Mouse (Mus musculus) MEL (cell line): ENCODE data around the gene Kazn. TPM values are rescaled to one million over a fixed set of nuclear protein-coding genes. Genes with fewer than 3 reads are reported as not detected.
A peak's percentile ranks its signal among the peaks of the same experiment; 100 is the strongest.

ENCODE experiments used
- DNase-seq: peaks from one replicate; pipeline ENCODE4 v3.0.0; 2011; ENCODE audit warnings: low read depth, low spot score
- H3K27ac ChIP-seq: 2 replicates; pipeline ENCODE4 v1.5.1; 2012; ENCODE audit warnings: low read depth, mild to moderate bottlenecking, control low read depth, low read length, moderate library complexity; ENCODE audit not compliant: control insufficient read depth
- H3K27me3 ChIP-seq, 2 experiments: fragments of 150-350 bp in 1 of 2; sonication (generic) in 1 of 2; 2 replicates each; pipeline ENCODE4 v1.6.1; 2012; ENCODE audit warnings: low read length in 2 of 2, mild to moderate bottlenecking in 2 of 2, improper control_type of control experiment in 1 of 2, moderate library complexity in 1 of 2; ENCODE audit not compliant: insufficient read depth in 2 of 2, control insufficient read depth in 1 of 2
- H3K36me3 ChIP-seq, 2 experiments: 2 replicates each; pipeline ENCODE4 v1.6.1; 2012 to 2014; ENCODE audit warnings: low read length in 2 of 2, improper control_type of control experiment in 1 of 2, inconsistent platforms in 1 of 2, mild to moderate bottlenecking in 1 of 2; ENCODE audit not compliant: insufficient read depth in 2 of 2, control insufficient read depth in 1 of 2
- H3K4me1 ChIP-seq, 2 experiments: fragments of 150-350 bp in 1 of 2; sonication (generic) in 1 of 2; 2 replicates each; pipeline ENCODE4 v1.6.1; 2012; ENCODE audit warnings: low read length in 2 of 2, improper control_type of control experiment in 1 of 2, mild to moderate bottlenecking in 1 of 2; ENCODE audit not compliant: insufficient read depth in 2 of 2, control insufficient read depth in 1 of 2
- H3K4me3 ChIP-seq, 2 experiments: fragments of 150-350 bp in 1 of 2; sonication (generic) in 1 of 2; 2 replicates each; pipeline ENCODE4 v1.5.1; 2012; ENCODE audit warnings: low read depth in 2 of 2, low read length in 2 of 2, mild to moderate bottlenecking in 2 of 2, moderate library complexity in 2 of 2, control low read depth in 1 of 2, improper control_type of control experiment in 1 of 2; ENCODE audit not compliant: control insufficient read depth in 1 of 2, insufficient read depth in 1 of 2
- H3K79me2 ChIP-seq: 2 replicates; pipeline ENCODE4 v1.6.1; 2012; ENCODE audit warnings: mild to moderate bottlenecking, low read length, moderate library complexity; ENCODE audit not compliant: control insufficient read depth, poor library complexity, insufficient read depth
- H3K9ac ChIP-seq: 2 replicates; pipeline ENCODE4 v1.6.1; 2012; ENCODE audit warnings: low read depth, mild to moderate bottlenecking, control low read depth, low read length, moderate library complexity; ENCODE audit not compliant: control insufficient read depth, poor library complexity, severe bottlenecking
- H3K9me3 ChIP-seq: fragments of 150-350 bp; sonication (generic); replicated peaks from 2 replicates; pipeline ENCODE4 v1.6.1; 2012; ENCODE audit warnings: mild to moderate bottlenecking, low read length, improper control_type of control experiment, moderate library complexity; ENCODE audit not compliant: insufficient read depth
- BHLHE40 ChIP-seq: IDR thresholded peaks from 2 replicates; pipeline ENCODE4 v1.6.1; 2012; ENCODE audit warnings: low read depth, mild to moderate bottlenecking, inconsistent platforms, low read length, improper control_type of control experiment, borderline replicate concordance
- CHD1 ChIP-seq: IDR thresholded peaks from 2 replicates; pipeline ENCODE4 v1.6.1; 2012; ENCODE audit warnings: low read depth, mild to moderate bottlenecking, inconsistent platforms, low read length, improper control_type of control experiment
- CTCF ChIP-seq, 3 experiments: IDR thresholded peaks in 2 of 3; conservative IDR thresholded peaks in 1 of 3; 2 replicates each; pipeline ENCODE4 v1.5.1; 2011 to 2012; ENCODE audit warnings: low read length in 3 of 3, low read depth in 2 of 3, mild to moderate bottlenecking in 2 of 3, improper control_type of control experiment in 1 of 3, inconsistent platforms in 1 of 3, mixed read lengths in 1 of 3, moderate library complexity in 1 of 3; ENCODE audit not compliant: control insufficient read depth in 1 of 3, insufficient read depth in 1 of 3, poor library complexity in 1 of 3, severe bottlenecking in 1 of 3
- E2F4 ChIP-seq: IDR thresholded peaks from 2 replicates; pipeline ENCODE4 v1.6.1; 2011; ENCODE audit warnings: low read depth, low read length, improper control_type of control experiment, borderline replicate concordance
- EP300 ChIP-seq, 2 experiments: IDR thresholded peaks; 2 replicates each; pipeline ENCODE4 v1.6.1; 2011; ENCODE audit warnings: improper control_type of control experiment in 2 of 2, low read length in 2 of 2, low read depth in 1 of 2, mild to moderate bottlenecking in 1 of 2
- ETS1 ChIP-seq: IDR thresholded peaks from 2 replicates; pipeline ENCODE4 v1.6.1; 2012; ENCODE audit warnings: low read depth, mild to moderate bottlenecking, inconsistent platforms, low read length, improper control_type of control experiment, moderate library complexity
- GATA1 ChIP-seq: IDR thresholded peaks from 2 replicates; pipeline ENCODE4 v1.6.1; 2011; ENCODE audit warnings: low read depth, low read length, improper control_type of control experiment
- HCFC1 ChIP-seq: IDR thresholded peaks from 2 replicates; pipeline ENCODE4 v1.6.1; 2012; ENCODE audit warnings: low read depth, mild to moderate bottlenecking, inconsistent platforms, low read length, improper control_type of control experiment, moderate library complexity
- KAT2A ChIP-seq: conservative IDR thresholded peaks from 2 replicates; pipeline ENCODE4 v1.6.1; 2012; ENCODE audit warnings: low read depth, low read length, improper control_type of control experiment, inconsistent platforms
- MAFK ChIP-seq: IDR thresholded peaks from 2 replicates; pipeline ENCODE4 v1.6.1; 2011; ENCODE audit warnings: low read depth, mild to moderate bottlenecking, low read length, improper control_type of control experiment, borderline replicate concordance
- MAX ChIP-seq: IDR thresholded peaks from 2 replicates; pipeline ENCODE4 v1.6.1; 2011; ENCODE audit warnings: low read length, improper control_type of control experiment
- MAZ ChIP-seq: IDR thresholded peaks from 2 replicates; pipeline ENCODE4 v1.6.1; 2012; ENCODE audit warnings: low read depth, mild to moderate bottlenecking, inconsistent platforms, low read length, improper control_type of control experiment
- MEF2A ChIP-seq: IDR thresholded peaks from 2 replicates; pipeline ENCODE4 v1.6.1; 2014; ENCODE audit warnings: low read depth, mild to moderate bottlenecking, inconsistent platforms, low read length, improper control_type of control experiment; ENCODE audit not compliant: poor library complexity, insufficient replicate concordance, severe bottlenecking; ENCODE audit errors: extremely low read depth
- MYC ChIP-seq: IDR thresholded peaks from 2 replicates; pipeline ENCODE4 v1.6.1; 2011; ENCODE audit warnings: low read depth, mild to moderate bottlenecking, low read length, improper control_type of control experiment, moderate library complexity
- NELFE ChIP-seq: IDR thresholded peaks from 2 replicates; pipeline ENCODE4 v1.6.1; 2011; ENCODE audit warnings: low read depth, low read length, improper control_type of control experiment
- NRF1 ChIP-seq: IDR thresholded peaks from 2 replicates; pipeline ENCODE4 v1.6.1; 2014; ENCODE audit warnings: low read depth, mild to moderate bottlenecking, inconsistent platforms, low read length, improper control_type of control experiment, moderate library complexity; ENCODE audit not compliant: poor library complexity, insufficient read depth, severe bottlenecking
- RAD21 ChIP-seq: IDR thresholded peaks from 2 replicates; pipeline ENCODE4 v1.6.1; 2011; ENCODE audit warnings: mild to moderate bottlenecking, low read depth, low read length, improper control_type of control experiment
- RCOR1 ChIP-seq: IDR thresholded peaks from 2 replicates; pipeline ENCODE4 v1.6.1; 2012; ENCODE audit warnings: low read depth, mild to moderate bottlenecking, inconsistent platforms, low read length, improper control_type of control experiment
- SIN3A ChIP-seq: IDR thresholded peaks from 2 replicates; pipeline ENCODE4 v1.6.1; 2012; ENCODE audit warnings: low read length, improper control_type of control experiment, inconsistent platforms
- SMC3 ChIP-seq: IDR thresholded peaks from 2 replicates; pipeline ENCODE4 v1.6.1; 2011; ENCODE audit warnings: low read depth, low read length, improper control_type of control experiment
- UBTF ChIP-seq: IDR thresholded peaks from 2 replicates; pipeline ENCODE4 v1.6.1; 2012; ENCODE audit warnings: low read depth, mild to moderate bottlenecking, inconsistent platforms, low read length, improper control_type of control experiment, moderate library complexity, borderline replicate concordance; ENCODE audit not compliant: insufficient read depth
- USF2 ChIP-seq, 2 experiments: IDR thresholded peaks; 2 replicates each; pipeline ENCODE4 v1.6.1; 2011 to 2012; ENCODE audit warnings: improper control_type of control experiment in 2 of 2, low read length in 2 of 2, borderline replicate concordance in 1 of 2, inconsistent platforms in 1 of 2, low read depth in 1 of 2, mild to moderate bottlenecking in 1 of 2; ENCODE audit not compliant: insufficient read depth in 1 of 2
- ZKSCAN1 ChIP-seq: IDR thresholded peaks from 2 replicates; pipeline ENCODE4 v1.6.1; 2012; ENCODE audit warnings: low read depth, mild to moderate bottlenecking, inconsistent platforms, low read length, improper control_type of control experiment, moderate library complexity
- polyA plus RNA-seq, 2 experiments: library from polyadenylated mRNA; stranded (reverse) in 1 of 2; unstranded in 1 of 2; fragments of >175 nt in 1 of 2; fragments of >200 nt in 1 of 2; gene quantifications; 2 replicates each; pipeline versions ENCODE4 v1.2.1 to v1.2.4; 2012; ENCODE audit warnings: low replicate concordance in 2 of 2, low read depth in 1 of 2; ENCODE audit not compliant: insufficient read length in 2 of 2, insufficient read depth in 1 of 2, missing spikeins in 1 of 2
- total RNA-seq: library from RNA; depleted of rRNA; stranded (reverse); fragments of 300-350 nt; gene quantifications from 2 replicates; pipeline ENCODE4 v1.2.3, GENCODE M21; 2012

Kazn gene
- total and polyA plus RNA-seq, 3 experiments = not detected

- H3K27me3 ChIP-seq = no peaks in the 10 kb centered on the region
- TF ChIP-seq ETS1 (no peak), NELFE (no peak), BHLHE40 (no peak), EP300 (IDR thresholded peaks at IDR 0.05; ENCODE audit: low read depth in 1 of 2, low read length in 2 of 2) (no peak), SMC3 (peak; percentile 49), E2F4 (no peak), ZKSCAN1 (no peak), CHD1 (no peak), GATA1 (no peak), MAFK (no peak), NRF1 (no peak), MYC (no peak), HCFC1 (no peak), MEF2A (no peak), RCOR1 (no peak), RAD21 (peak; percentile 43), USF2 (IDR thresholded peaks at IDR 0.05; ENCODE audit: borderline replicate concordance in 1 of 2, insufficient read depth in 1 of 2, low read depth in 1 of 2, low read length in 2 of 2) (no peak), CTCF (IDR thresholded peaks at IDR 0.05 in 2 of 3, conservative IDR thresholded peaks at IDR 0.05 in 1 of 3; ENCODE audit: control insufficient read depth in 1 of 3, insufficient read depth in 1 of 3, low read depth in 2 of 3, low read length in 3 of 3, poor library complexity in 1 of 3, severe bottlenecking in 1 of 3) (peak in 2 of 3 experiments; percentile 53 to 60; a peak in 4 of 6 replicates), MAX (no peak), KAT2A (no peak), MAZ (no peak), SIN3A (no peak), UBTF (no peak)
- no peaks in the 10 kb centered on the region for H3K79me2 ChIP-seq
- H3K9me3 ChIP-seq = no peaks in the 10 kb centered on the region
- H3K27ac ChIP-seq = no peak overlapping the region
- no peaks in the 10 kb centered on the region for H3K36me3 ChIP-seq
- no peak overlapping the region for H3K4me3 ChIP-seq
- no peak overlapping the region for H3K9ac ChIP-seq
- peak; percentile 18 for DNase-seq
- no peaks in the 10 kb centered on the region for H3K4me1 ChIP-seq
Observed at GRCm38 (mm10) chr4:142144096-142144495, 95.1 kb downstream of the Kazn start.
